Mouse (Mus musculus) forebrain, embryonic 12.5 days (tissue): ENCODE results near the gene Syce3. TPM values are rescaled to one million over a fixed set of nuclear protein-coding genes. Genes with fewer than 3 reads are reported as not detected.

Experiments used
- ATAC-seq: fragments of 200-750 bp; cut with Nextera tagmentation; 2 replicates; pipeline ENCODE4 v1.8.0; 2017; ENCODE audit warnings: moderate TSS enrichment; ENCODE audit not compliant: low FRiP score
- H3K27ac ChIP-seq: fragments of 300-500 bp; sonication (generic); 2 replicates; pipeline ENCODE4 v1.5.1; 2016; ENCODE audit warnings: mild to moderate bottlenecking
- H3K27me3 ChIP-seq: fragments of 300-500 bp; sonication (generic); 2 replicates; pipeline ENCODE4 v1.6.1; 2016; ENCODE audit warnings: mild to moderate bottlenecking
- H3K36me3 ChIP-seq: fragments of 300-500 bp; sonication (generic); replicated peaks from 2 replicates; pipeline ENCODE4 v1.6.1; 2016; ENCODE audit warnings: mild to moderate bottlenecking
- H3K4me1 ChIP-seq: fragments of 300-500 bp; sonication (generic); 2 replicates; pipeline ENCODE4 v1.6.1; 2016
- H3K4me2 ChIP-seq: fragments of 300-500 bp; sonication (generic); 2 replicates; pipeline ENCODE4 v1.6.1; 2016; ENCODE audit warnings: mild to moderate bottlenecking, moderate library complexity
- H3K4me3 ChIP-seq: fragments of 300-500 bp; sonication (generic); replicated peaks from 2 replicates; pipeline ENCODE4 v1.5.1; 2016; ENCODE audit warnings: mild to moderate bottlenecking
- H3K9ac ChIP-seq: fragments of 300-500 bp; sonication (generic); 2 replicates; pipeline ENCODE4 v1.6.1; 2016; ENCODE audit warnings: mild to moderate bottlenecking
- H3K9me3 ChIP-seq: fragments of 300-500 bp; sonication (generic); 2 replicates; pipeline ENCODE4 v1.6.1; 2016
- WGBS: fragments of 180-500 bp; shearing (Covaris S2); methylation state at CpG from one replicate; pipeline ENCODE4 v1.1.7; 2016; 5-methylcytosine and 5-hydroxymethylcytosine counted together
- polyA plus RNA-seq: library from polyadenylated mRNA; unstranded; fragments of >200 nt; fragmentation: Nextera tagmentation; extraction: Ambion mirVana; gene quantifications from 2 replicates; pipeline ENCODE4 v1.2.1, GENCODE M21; 2016

Gene Syce3
- polyA plus RNA-seq, 1 experiment from 2014 or later = not detected

- H3K27me3 ChIP-seq = no peaks in the 10 kb centered on the region
- peaks cover 39% of the 10 kb centered on the region for H3K4me1 ChIP-seq
- peak within 1 kb of the TSS; percentile 79 for H3K4me3 ChIP-seq
- under 1% methylated on average over 64 of the region's 64 CpGs for WGBS
- peaks cover 48% of the 10 kb centered on the region for H3K36me3 ChIP-seq
- H3K9ac ChIP-seq = peak within 1 kb of the TSS; percentile 90
- H3K27ac ChIP-seq = peak within 1 kb of the TSS; percentile 89
- peak within 1 kb of the TSS; percentile 78 for H3K4me2 ChIP-seq
- H3K9me3 ChIP-seq = no peaks in the 10 kb centered on the region
- ATAC-seq = peak; percentile 91
Observed at GRCm38 (mm10) chr15:89355241-89356187, 54.8 kb downstream of the Syce3 start, which contains the start of the genes Lmf2 and Ncaph2. Gene Lmf2, minus strand, starts transcription at chr15:89355659. Gene Ncaph2, plus strand, starts transcription at chr15:89355719.

- peaks cover 39% of the 10 kb centered on the region for H3K4me1 ChIP-seq
- peaks cover 47% of the 10 kb centered on the region for H3K36me3 ChIP-seq
- ATAC-seq = no peak
- H3K4me3 ChIP-seq = peak overlapping the region; percentile 79
- 91% methylated on average over 7 of the region's 7 CpGs for WGBS
- no peaks in the 10 kb centered on the region for H3K27me3 ChIP-seq
- H3K27ac ChIP-seq = no peak overlapping the region
- peak overlapping the region; percentile 90 for H3K9ac ChIP-seq
- H3K4me2 ChIP-seq = peak overlapping the region; percentile 78
- no peaks in the 10 kb centered on the region for H3K9me3 ChIP-seq
Observed at GRCm38 (mm10) chr15:89354455-89354854, 55.8 kb downstream of the Syce3 start.

DNA sequence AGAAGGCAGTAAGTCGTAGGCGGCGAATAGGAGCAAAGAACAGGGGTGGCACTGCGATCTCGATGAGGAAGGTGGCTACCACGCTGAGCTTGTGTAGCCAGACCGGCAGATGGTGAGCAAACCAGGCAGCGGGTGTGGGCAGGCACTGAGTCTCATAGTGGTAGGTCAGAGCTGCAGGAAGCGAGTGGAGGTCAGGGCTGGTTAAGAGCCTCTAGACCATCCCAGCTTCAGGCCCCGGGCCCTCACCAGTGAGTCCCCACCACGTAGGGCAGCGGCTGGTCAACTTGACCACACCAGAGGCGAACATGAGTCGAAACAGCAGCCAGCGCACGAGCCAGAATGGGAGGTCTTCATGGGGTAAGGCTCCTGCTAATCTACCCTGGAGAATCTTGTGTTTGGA, 56.5 kb downstream of the Syce3 start:
- no peak for ATAC-seq
- Histone ChIP-seq H3K9me3 (no peaks in the 10 kb centered on the region), H3K4me2 (peak overlapping the region; percentile 78; the same call in 1 of the 2 replicates), H3K27me3 (no peaks in the 10 kb centered on the region), H3K36me3 (peaks cover 47% of the 10 kb centered on the region), H3K4me1 (peaks cover 34% of the 10 kb centered on the region), H3K27ac (no peak overlapping the region), H3K9ac (0 out of 2 replicates have a peak overlapping the region, but pooled peaks have one; percentile 17), H3K4me3 (peak overlapping the region; percentile 79; the same call in 1 of the 2 replicates)
- WGBS = 92% methylated on average over 16 of the region's 16 CpGs

DNA sequence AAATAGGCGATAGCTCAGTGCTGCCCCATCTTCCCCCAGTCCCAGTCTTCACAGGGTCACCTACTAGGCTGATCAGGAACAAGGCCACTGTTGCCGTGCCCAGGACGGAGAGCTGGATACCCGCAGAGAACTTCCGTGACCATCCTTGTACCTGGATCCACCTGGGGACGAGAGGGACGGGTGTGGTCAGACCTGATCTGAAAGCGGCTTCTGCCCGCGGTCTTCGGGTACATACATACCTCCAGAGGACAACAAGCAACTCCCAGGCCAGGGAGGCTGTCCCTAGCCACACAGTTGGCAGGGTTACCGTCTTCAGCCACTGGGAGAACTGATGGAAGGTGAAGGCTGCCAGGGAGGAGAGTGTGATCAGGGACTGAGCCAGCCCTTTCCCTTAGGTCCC, 57.5 kb downstream of the Syce3 start:
- ATAC-seq = no peak
- H3K9ac ChIP-seq = 0 out of 2 replicates have a peak overlapping the region, but pooled peaks have one; percentile 17
- H3K9me3 ChIP-seq = no peaks in the 10 kb centered on the region
- H3K36me3 ChIP-seq = peaks cover 42% of the 10 kb centered on the region
- no peak overlapping the region for H3K4me3 ChIP-seq
- no peak overlapping the region for H3K27ac ChIP-seq
- H3K4me1 ChIP-seq = peaks cover 27% of the 10 kb centered on the region
- no peak overlapping the region for H3K4me2 ChIP-seq
- WGBS = 93% methylated on average over 12 of the region's 12 CpGs
- no peaks in the 10 kb centered on the region for H3K27me3 ChIP-seq

GRCm38 (mm10) chr15:89352054-89352453, 58.2 kb downstream of the Syce3 start:
- Histone ChIP-seq H3K27ac (no peak overlapping the region), H3K4me2 (no peak overlapping the region), H3K4me1 (peaks cover 20% of the 10 kb centered on the region), H3K9me3 (no peaks in the 10 kb centered on the region), H3K27me3 (no peaks in the 10 kb centered on the region), H3K9ac (no peak overlapping the region), H3K36me3 (peaks cover 42% of the 10 kb centered on the region), H3K4me3 (no peak overlapping the region)
- ATAC-seq = no peak
- WGBS = 94% methylated on average over 14 of the region's 14 CpGs

- no peak for ATAC-seq
Observed at GRCm38 (mm10) chr15:89351302-89351701, 59.0 kb downstream of the Syce3 start.

DNA sequence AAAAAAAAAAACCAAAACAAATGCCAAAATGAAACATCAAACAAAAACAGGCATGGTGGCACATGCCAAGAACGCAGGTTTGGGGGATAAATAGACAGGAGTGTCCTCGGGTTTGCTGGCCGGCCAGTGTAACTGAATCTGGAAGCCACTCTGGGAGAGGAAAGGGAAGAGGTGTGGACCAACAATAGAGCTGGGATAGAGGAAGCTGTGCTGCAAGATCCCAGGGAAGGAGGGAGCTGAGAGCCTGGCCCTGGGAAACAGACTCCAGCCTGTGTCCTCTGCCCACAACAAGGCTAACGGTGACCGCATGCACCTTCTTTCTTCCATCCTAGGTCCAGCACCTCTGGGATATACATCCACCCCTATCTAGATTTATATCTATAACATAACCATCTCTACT, 59.9 kb downstream of the Syce3 start:
- Histone ChIP-seq H3K27ac (no peak overlapping the region), H3K36me3 (peaks cover 42% of the 10 kb centered on the region), H3K9me3 (no peaks in the 10 kb centered on the region), H3K9ac (no peak overlapping the region), H3K4me2 (no peak overlapping the region), H3K27me3 (no peaks in the 10 kb centered on the region), H3K4me1 (peaks cover 18% of the 10 kb centered on the region), H3K4me3 (no peak overlapping the region)
- WGBS = 87% methylated on average over 5 of the region's 5 CpGs
- ATAC-seq = no peak

More at GRCm38 (mm10) chr15:89351302-89351701, 59.0 kb downstream of the Syce3 start:
- H3K4me1 ChIP-seq = peaks cover 18% of the 10 kb centered on the region
- 89% methylated on average over 15 of the region's 15 CpGs for WGBS
- no peak overlapping the region for H3K27ac ChIP-seq
- H3K4me3 ChIP-seq = no peak overlapping the region
- peaks cover 42% of the 10 kb centered on the region for H3K36me3 ChIP-seq
- no peaks in the 10 kb centered on the region for H3K27me3 ChIP-seq
- no peak overlapping the region for H3K4me2 ChIP-seq
- no peak overlapping the region for H3K9ac ChIP-seq
- H3K9me3 ChIP-seq = no peaks in the 10 kb centered on the region

GRCm38 (mm10) chr15:89343325-89343724, 67.0 kb downstream of the Syce3 start:
- no peak for ATAC-seq
- Histone ChIP-seq H3K9ac (no peak overlapping the region), H3K4me2 (no peak overlapping the region), H3K36me3 (no peaks in the 10 kb centered on the region), H3K27me3 (no peaks in the 10 kb centered on the region), H3K4me3 (no peak overlapping the region), H3K4me1 (no peaks in the 10 kb centered on the region), H3K27ac (no peak overlapping the region), H3K9me3 (no peaks in the 10 kb centered on the region)
- 85% methylated on average over 3 of the region's 3 CpGs for whole genome bisulfite sequencing

- WGBS = 36% methylated on average over 1 of the region's 1 CpGs
- Histone ChIP-seq H3K4me1 (no peaks in the 10 kb centered on the region), H3K4me3 (no peak overlapping the region), H3K36me3 (no peaks in the 10 kb centered on the region), H3K9ac (no peak overlapping the region), H3K27me3 (no peaks in the 10 kb centered on the region), H3K4me2 (no peak overlapping the region), H3K9me3 (no peaks in the 10 kb centered on the region), H3K27ac (no peak overlapping the region)
- no peak for ATAC-seq
Observed at GRCm38 (mm10) chr15:89341678-89342077, 68.6 kb downstream of the Syce3 start.

Other genes starting within 250 kb of the Syce3 start
- gene Plxnb2, start 229.7 kb downstream of the Syce3 start, polyA plus RNA-seq = 174 and 182 TPM in 2 replicates
- gene Dennd6b, start 214.0 kb downstream of the Syce3 start, polyA plus RNA-seq = 38.8 and 44.0 TPM in 2 replicates
- gene Ppp6r2, start 198.9 kb downstream of the Syce3 start, polyA plus RNA-seq = 47.1 and 57.2 TPM in 2 replicates
- 82.5 and 88.9 TPM in 2 replicates for gene Sbf1, start 95.2 kb downstream of the Syce3 start, polyA plus RNA-seq
- not detected in 2 replicates for gene Adm2, start 87.8 kb downstream of the Syce3 start, polyA plus RNA-seq
- not detected in 2 replicates for gene Miox, start 76.1 kb downstream of the Syce3 start, polyA plus RNA-seq
- 45.6 and 47.0 TPM in 2 replicates for gene Lmf2, start 54.8 kb downstream of the Syce3 start, polyA plus RNA-seq
- gene Ncaph2, start 54.8 kb downstream of the Syce3 start, polyA plus RNA-seq = 186 and 191 TPM in 2 replicates
- 4.7 and 5.1 TPM in 2 replicates for gene Sco2, start 36.7 kb downstream of the Syce3 start, polyA plus RNA-seq
- gene Tymp, start 33.5 kb downstream of the Syce3 start, polyA plus RNA-seq = 1.1 and 1.4 TPM in 2 replicates
- 1.1 TPM in 2 replicates for gene Odf3b, start 31.2 kb downstream of the Syce3 start, polyA plus RNA-seq
- gene Klhdc7b, start 25.6 kb downstream of the Syce3 start, polyA plus RNA-seq = not detected in 2 replicates
- 0.67 and 0.70 TPM in 2 replicates for gene Cpt1b, start 15.4 kb upstream of the Syce3 start, polyA plus RNA-seq
- gene C730034F03Rik, start 19.1 kb upstream of the Syce3 start, polyA plus RNA-seq = 3.8 and 5.0 TPM in 2 replicates
- gene Gm44502, start 19.2 kb upstream of the Syce3 start, polyA plus RNA-seq = 0.27 TPM in 1 of 2 replicates, not detected in the other
- gene Chkb, start 19.4 kb upstream of the Syce3 start, polyA plus RNA-seq = 58.8 and 62.6 TPM in 2 replicates
- 44.1 and 51.6 TPM in 2 replicates for gene Mapk8ip2, start 43.4 kb upstream of the Syce3 start, polyA plus RNA-seq
- gene Arsa, start 66.9 kb upstream of the Syce3 start, polyA plus RNA-seq = 12.5 and 13.6 TPM in 2 replicates
- gene Shank3, start 89.1 kb upstream of the Syce3 start, polyA plus RNA-seq = 7.9 and 8.8 TPM in 2 replicates
- 1.5 and 1.7 TPM in 2 replicates for gene Acr, start 157.8 kb upstream of the Syce3 start, polyA plus RNA-seq
- 60.7 and 62.8 TPM in 2 replicates for gene Rabl2, start 181.4 kb upstream of the Syce3 start, polyA plus RNA-seq